Mouse (Mus musculus): ENCODE measurements around the gene Psmb3.
"Not testable (repeated sequence)": the region's sequence is repeated elsewhere in the genome, so short reads cannot be mapped to it uniquely, and the experiment has no call there.

Psmb3 gene

GRCm38 (mm10) chr11:97695712-97696401, 7.3 kb upstream of the Psmb3 start:
- DNase-seq (ENCODE audit: low read depth, low spot score), result no peak

GRCm38 (mm10) chr11:97696669-97697068, 6.5 kb upstream of the Psmb3 start:
- DNase-seq (ENCODE audit: low read depth, low spot score), result no peak

- DNase-seq (ENCODE audit: low read depth, low spot score), result no peak
Observed at GRCm38 (mm10) chr11:97697199-97697890, 5.9 kb upstream of the Psmb3 start.

- no peak for DNase-seq (ENCODE audit: low read depth, low spot score)
Observed at GRCm38 (mm10) chr11:97697891-97698529, 5.2 kb upstream of the Psmb3 start.

GRCm38 (mm10) chr11:97698741-97699611, 4.2 kb upstream of the Psmb3 start:
- no peak for DNase-seq (ENCODE audit: low read depth, low spot score)

- peak; percentile 68 for DNase-seq (ENCODE audit: low read depth, low spot score)
Observed at GRCm38 (mm10) chr11:97699626-97700002, 3.6 kb upstream of the Psmb3 start.

GRCm38 (mm10) chr11:97700003-97700745, 3.0 kb upstream of the Psmb3 start, which contains the start of gene Pcgf2:
TSS of gene Pcgf2 (minus strand) at chr11:97700497.
- peak; percentile 54 for DNase-seq (ENCODE audit: low read depth, low spot score)

GRCm38 (mm10) chr11:97700746-97701580, 2.2 kb upstream of the Psmb3 start:
- DNase-seq (ENCODE audit: low read depth, low spot score), result no peak

- no peak for DNase-seq (ENCODE audit: low read depth, low spot score)
Observed at GRCm38 (mm10) chr11:97701581-97702392, 1.4 kb upstream of the Psmb3 start.

GRCm38 (mm10) chr11:97702393-97702745, 830 bp upstream of the Psmb3 start:
- peak; percentile 82 for DNase-seq (ENCODE audit: low read depth, low spot score)

- not testable (repeated sequence) for DNase-seq (ENCODE audit: low read depth, low spot score)
Observed at GRCm38 (mm10) chr11:97710067-97710466, 6.9 kb downstream of the Psmb3 start.

GRCm38 (mm10) chr11:97711200-97711900, 8.2 kb downstream of the Psmb3 start:
- no peak for DNase-seq (ENCODE audit: low read depth, low spot score)

GRCm38 (mm10) chr11:97712286-97712685, 9.1 kb downstream of the Psmb3 start:
- DNase-seq (ENCODE audit: low read depth, low spot score), result no peak

GRCm38 (mm10) chr11:97713896-97714295, 10.7 kb downstream of the Psmb3 start:
- no peak for DNase-seq (ENCODE audit: low read depth, low spot score)

GRCm38 (mm10) chr11:97714356-97714755, 11.2 kb downstream of the Psmb3 start:
- no peak for DNase-seq (ENCODE audit: low read depth, low spot score)

- DNase-seq (ENCODE audit: low read depth, low spot score), result no peak
Observed at GRCm38 (mm10) chr11:97714784-97715760, 11.9 kb downstream of the Psmb3 start.

- no peak for DNase-seq (ENCODE audit: low read depth, low spot score)
Observed at GRCm38 (mm10) chr11:97716021-97716420, 12.8 kb downstream of the Psmb3 start.

All from retina, postnatal 7 days (tissue).